Mouse (Mus musculus): ENCODE measurements around the gene Prkd1.

The Prkd1 gene

GRCm38 (mm10) chr12:50537761-50538160, 111.1 kb downstream of the Prkd1 start:
- no peak for DNase-seq (ENCODE audit: low read depth, low spot score)
- no peaks in the 10 kb centered on the region for H3K36me3 ChIP-seq (ENCODE audit: control insufficient read depth, insufficient read depth, low read length, poor library complexity, severe bottlenecking)
- no peaks in the 10 kb centered on the region; the same call in 1 of the 2 replicates for H3K27me3 ChIP-seq (ENCODE audit: control insufficient read depth, insufficient read depth, low read length, poor library complexity, severe bottlenecking)

- no peaks in the 10 kb centered on the region for H3K36me3 ChIP-seq (ENCODE audit: control insufficient read depth, insufficient read depth, low read length, poor library complexity, severe bottlenecking)
- no peak for DNase-seq (ENCODE audit: low read depth, low spot score)
- H3K27me3 ChIP-seq (ENCODE audit: control insufficient read depth, insufficient read depth, low read length, poor library complexity, severe bottlenecking), result no peaks in the 10 kb centered on the region; the same call in 1 of the 2 replicates
These were observed 111.9 kb downstream of the Prkd1 start for GRCm38 (mm10) chr12:50537006-50537405.

GRCm38 (mm10) chr12:50528633-50529032, 120.3 kb downstream of the Prkd1 start:
- no peak for DNase-seq (ENCODE audit: low read depth, low spot score)
- H3K36me3 ChIP-seq (ENCODE audit: control insufficient read depth, insufficient read depth, low read length, poor library complexity, severe bottlenecking), result no peaks in the 10 kb centered on the region
- H3K27me3 ChIP-seq (ENCODE audit: control insufficient read depth, insufficient read depth, low read length, poor library complexity, severe bottlenecking), result no peaks in the 10 kb centered on the region

- DNase-seq (ENCODE audit: low read depth, low spot score), result no peak
- no peaks in the 10 kb centered on the region for H3K27me3 ChIP-seq (ENCODE audit: control insufficient read depth, insufficient read depth, low read length, poor library complexity, severe bottlenecking)
- H3K36me3 ChIP-seq (ENCODE audit: control insufficient read depth, insufficient read depth, low read length, poor library complexity, severe bottlenecking), result no peaks in the 10 kb centered on the region
These were observed 124.8 kb downstream of the Prkd1 start for GRCm38 (mm10) chr12:50524061-50524460.

GRCm38 (mm10) chr12:50514526-50514925, 134.4 kb downstream of the Prkd1 start:
- H3K36me3 ChIP-seq (ENCODE audit: control insufficient read depth, insufficient read depth, low read length, poor library complexity, severe bottlenecking), result no peaks in the 10 kb centered on the region
- H3K27me3 ChIP-seq (ENCODE audit: control insufficient read depth, insufficient read depth, low read length, poor library complexity, severe bottlenecking), result no peaks in the 10 kb centered on the region
- DNase-seq (ENCODE audit: low read depth, low spot score), result no peak

- no peak for DNase-seq (ENCODE audit: low read depth, low spot score)
- no peaks in the 10 kb centered on the region for H3K27me3 ChIP-seq (ENCODE audit: control insufficient read depth, insufficient read depth, low read length, poor library complexity, severe bottlenecking)
- no peaks in the 10 kb centered on the region for H3K36me3 ChIP-seq (ENCODE audit: control insufficient read depth, insufficient read depth, low read length, poor library complexity, severe bottlenecking)
These were observed 137.2 kb downstream of the Prkd1 start for GRCm38 (mm10) chr12:50511486-50512225.

GRCm38 (mm10) chr12:50508762-50509161, 140.1 kb downstream of the Prkd1 start:
- no peaks in the 10 kb centered on the region for H3K36me3 ChIP-seq (ENCODE audit: control insufficient read depth, insufficient read depth, low read length, poor library complexity, severe bottlenecking)
- no peaks in the 10 kb centered on the region for H3K27me3 ChIP-seq (ENCODE audit: control insufficient read depth, insufficient read depth, low read length, poor library complexity, severe bottlenecking)
- DNase-seq (ENCODE audit: low read depth, low spot score), result no peak

GRCm38 (mm10) chr12:50499796-50500504, 148.9 kb downstream of the Prkd1 start:
- no peaks in the 10 kb centered on the region for H3K36me3 ChIP-seq (ENCODE audit: control insufficient read depth, insufficient read depth, low read length, poor library complexity, severe bottlenecking)
- H3K27me3 ChIP-seq (ENCODE audit: control insufficient read depth, insufficient read depth, low read length, poor library complexity, severe bottlenecking), result no peaks in the 10 kb centered on the region
- no peak for DNase-seq (ENCODE audit: low read depth, low spot score)

- no peak for DNase-seq (ENCODE audit: low read depth, low spot score)
- Histone ChIP-seq H3K27me3 (ENCODE audit: control insufficient read depth, insufficient read depth, low read length, poor library complexity, severe bottlenecking) (no peaks in the 10 kb centered on the region), H3K36me3 (ENCODE audit: control insufficient read depth, insufficient read depth, low read length, poor library complexity, severe bottlenecking) (no peaks in the 10 kb centered on the region)
These were observed 152.9 kb downstream of the Prkd1 start for GRCm38 (mm10) chr12:50496006-50496405.

- H3K27me3 ChIP-seq (ENCODE audit: control insufficient read depth, insufficient read depth, low read length, poor library complexity, severe bottlenecking), result no peaks in the 10 kb centered on the region
- DNase-seq (ENCODE audit: low read depth, low spot score), result no peak
- no peaks in the 10 kb centered on the region for H3K36me3 ChIP-seq (ENCODE audit: control insufficient read depth, insufficient read depth, low read length, poor library complexity, severe bottlenecking)
These were observed 169.1 kb downstream of the Prkd1 start for GRCm38 (mm10) chr12:50479784-50480183.

GRCm38 (mm10) chr12:50457151-50457550, 191.7 kb downstream of the Prkd1 start:
- no peaks in the 10 kb centered on the region for H3K36me3 ChIP-seq (ENCODE audit: control insufficient read depth, insufficient read depth, low read length, poor library complexity, severe bottlenecking)
- H3K27me3 ChIP-seq (ENCODE audit: control insufficient read depth, insufficient read depth, low read length, poor library complexity, severe bottlenecking), result no peaks in the 10 kb centered on the region
- no peak for DNase-seq (ENCODE audit: low read depth, low spot score)

GRCm38 (mm10) chr12:50451761-50452160, 197.1 kb downstream of the Prkd1 start:
- no peaks in the 10 kb centered on the region for H3K27me3 ChIP-seq (ENCODE audit: control insufficient read depth, insufficient read depth, low read length, poor library complexity, severe bottlenecking)
- no peaks in the 10 kb centered on the region for H3K36me3 ChIP-seq (ENCODE audit: control insufficient read depth, insufficient read depth, low read length, poor library complexity, severe bottlenecking)
- DNase-seq (ENCODE audit: low read depth, low spot score), result no peak

GRCm38 (mm10) chr12:50436660-50437059, 212.2 kb downstream of the Prkd1 start:
- H3K27me3 ChIP-seq (ENCODE audit: control insufficient read depth, insufficient read depth, low read length, poor library complexity, severe bottlenecking), result no peaks in the 10 kb centered on the region
- no peaks in the 10 kb centered on the region for H3K36me3 ChIP-seq (ENCODE audit: control insufficient read depth, insufficient read depth, low read length, poor library complexity, severe bottlenecking)
- DNase-seq (ENCODE audit: low read depth, low spot score), result no peak

GRCm38 (mm10) chr12:50430129-50430703, 218.7 kb downstream of the Prkd1 start:
- no peak for DNase-seq (ENCODE audit: low read depth, low spot score)
- Histone ChIP-seq H3K27me3 (ENCODE audit: control insufficient read depth, insufficient read depth, low read length, poor library complexity, severe bottlenecking) (no peaks in the 10 kb centered on the region), H3K36me3 (ENCODE audit: control insufficient read depth, insufficient read depth, low read length, poor library complexity, severe bottlenecking) (no peaks in the 10 kb centered on the region)

GRCm38 (mm10) chr12:50352404-50352803, 296.5 kb downstream of the Prkd1 start:
- Histone ChIP-seq H3K36me3 (ENCODE audit: control insufficient read depth, insufficient read depth, low read length, poor library complexity, severe bottlenecking) (no peaks in the 10 kb centered on the region), H3K27me3 (ENCODE audit: control insufficient read depth, insufficient read depth, low read length, poor library complexity, severe bottlenecking) (no peaks in the 10 kb centered on the region)
- DNase-seq (ENCODE audit: low read depth, low spot score), result no peak

Data from splenic B cell, adult 2 months (primary cell).